Mouse (Mus musculus) ES-E14 (cell line): Measurements from ENCODE around the gene Wdhd1. TPM values are rescaled to one million over a fixed set of nuclear protein-coding genes. Genes with fewer than 3 reads are reported as not detected.
"Not testable (repeated sequence)": the region's sequence is repeated elsewhere in the genome, so short reads cannot be mapped to it uniquely, and the experiment has no call there.

ENCODE experiments used
- DNase-seq: peaks from one replicate; pipeline ENCODE4 v3.0.0-alpha.2; 2013; ENCODE audit warnings: low read depth, low spot score
- H3K27ac ChIP-seq: 2 replicates; pipeline ENCODE4 v1.5.1; 2012; ENCODE audit warnings: low read depth, mild to moderate bottlenecking, low read length, moderate library complexity, mixed read lengths; ENCODE audit not compliant: poor library complexity, insufficient read depth, severe bottlenecking
- H3K36me3 ChIP-seq: 2 replicates; pipeline ENCODE4 v1.6.1; 2012; ENCODE audit warnings: mild to moderate bottlenecking, low read length, moderate library complexity, mixed read lengths; ENCODE audit not compliant: control insufficient read depth, poor library complexity, insufficient read depth, severe bottlenecking
- H3K4me1 ChIP-seq, 2 experiments: fragments of 150-350 bp in 1 of 2; sonication (generic) in 1 of 2; 2 replicates each; pipeline ENCODE4 v1.6.1; 2012; ENCODE audit warnings: low read length in 2 of 2, mild to moderate bottlenecking in 1 of 2, mixed read lengths in 1 of 2; ENCODE audit not compliant: control insufficient read depth in 2 of 2, insufficient read depth in 2 of 2, poor library complexity in 1 of 2
- H3K4me3 ChIP-seq, 2 experiments: fragments of 150-350 bp in 1 of 2; sonication (generic) in 1 of 2; 2 replicates each; pipeline ENCODE4 v1.5.1; 2012; ENCODE audit warnings: low read length in 2 of 2, low read depth in 1 of 2, mild to moderate bottlenecking in 1 of 2, mixed read lengths in 1 of 2; ENCODE audit not compliant: insufficient read depth in 1 of 2, poor library complexity in 1 of 2, severe bottlenecking in 1 of 2
- H3K9ac ChIP-seq: 2 replicates; pipeline ENCODE4 v1.6.1; 2012; ENCODE audit warnings: low read depth, mild to moderate bottlenecking, low read length, mixed read lengths; ENCODE audit not compliant: poor library complexity, insufficient read depth, severe bottlenecking
- H3K9me3 ChIP-seq: fragments of 150-350 bp; sonication (generic); 2 replicates; pipeline ENCODE4 v1.6.1; 2012; ENCODE audit warnings: low read depth, mild to moderate bottlenecking, low read length; ENCODE audit not compliant: control insufficient read depth, insufficient read depth
- CHD2 ChIP-seq: IDR thresholded peaks from 2 replicates; pipeline ENCODE4 v1.6.1; 2014; ENCODE audit warnings: mild to moderate bottlenecking, low read depth, low read length, inconsistent platforms
- HCFC1 ChIP-seq: IDR thresholded peaks from 2 replicates; pipeline ENCODE4 v1.6.1; 2012; ENCODE audit warnings: low read length, inconsistent platforms, borderline replicate concordance; ENCODE audit not compliant: insufficient read depth
- MAFK ChIP-seq: IDR thresholded peaks from 2 replicates; pipeline ENCODE4 v1.6.1; 2014; ENCODE audit warnings: mild to moderate bottlenecking, low read depth, low read length, inconsistent platforms; ENCODE audit not compliant: insufficient read depth
- ZC3H11A ChIP-seq: IDR thresholded peaks from 2 replicates; pipeline ENCODE4 v1.6.1; 2012; ENCODE audit warnings: low read depth, mild to moderate bottlenecking, inconsistent platforms, low read length, borderline replicate concordance
- ZNF384 ChIP-seq: IDR thresholded peaks from 2 replicates; pipeline ENCODE4 v1.6.1; 2012; ENCODE audit warnings: low read depth, low read length, inconsistent platforms
- in situ Hi-C, 2 experiments: fragments of 600-800 bp; cut with MboI; formaldehyde crosslinking; loops; one replicate each; pipeline ENCODE4 v1.15.1; 2025; ENCODE audit warnings: low sequenced_read_pairs in 2 of 2, inconsistent platforms in 1 of 2; ENCODE audit not compliant: unreplicated experiment in 2 of 2
- total RNA-seq: library from RNA; depleted of rRNA; stranded (reverse); fragments of 300-350 nt; gene quantifications from 2 replicates; pipeline ENCODE4 v1.2.3, GENCODE M21; 2012; rRNA removed

The Wdhd1 gene
- total RNA-seq = 22.0 and 31.0 TPM in 2 replicates

DNA sequence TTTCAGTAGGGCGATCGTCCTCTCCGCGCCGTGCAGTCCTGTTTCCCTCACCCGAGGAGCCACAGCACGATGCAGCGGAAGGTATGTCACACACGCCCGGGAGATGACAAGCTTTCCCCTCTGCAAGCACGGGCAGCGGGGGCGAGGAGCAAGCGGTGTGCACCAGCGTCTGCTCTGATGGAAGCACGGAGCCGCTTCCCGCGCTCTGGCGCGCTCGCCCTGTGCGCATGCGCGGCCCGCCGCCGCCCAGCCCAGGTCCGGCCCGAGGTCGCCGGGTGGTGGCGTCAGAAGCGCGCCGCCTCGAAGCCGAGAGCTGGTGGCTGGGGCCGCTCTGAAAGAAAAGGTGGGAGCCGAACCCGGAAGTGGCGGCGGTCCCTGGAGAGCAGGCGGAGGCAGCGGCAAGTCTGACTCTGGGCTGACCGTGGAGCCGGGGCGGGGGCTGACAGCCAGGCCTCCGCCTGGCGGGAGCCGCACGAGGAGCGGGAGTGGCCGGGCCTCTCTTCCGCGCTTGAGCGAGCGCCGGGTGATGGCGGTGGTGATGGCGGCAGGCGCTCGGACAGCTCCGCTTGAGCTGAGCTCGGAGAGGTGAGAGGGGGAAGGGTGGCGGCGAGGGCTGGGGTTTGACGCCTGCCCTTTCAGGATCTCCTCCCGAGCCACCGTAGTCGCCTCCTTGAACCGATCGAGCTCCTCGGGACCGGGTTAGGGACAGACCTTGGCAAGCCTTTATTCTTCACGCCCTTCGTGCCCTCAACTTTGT, at the start of gene Wdhd1, which contains the start of gene Socs4:
Gene Wdhd1 (minus strand): TSS at position 221 of the 757 bp plus-strand sequence.
Gene Socs4 (plus strand): TSS at position 295 of the 757 bp plus-strand sequence.
- Histone ChIP-seq H3K9ac (peak within 1 kb of the TSS; percentile 97), H3K9me3 (no peaks in the 10 kb centered on the region), H3K36me3 (peaks cover 2% of the 10 kb centered on the region), H3K27ac (peak within 1 kb of the TSS; percentile 90), H3K4me3 (peak within 1 kb of the TSS; percentile 95 to 97), H3K4me1 (no peaks in the 10 kb centered on the region; a peak in 2 of 4 replicates)
- peak; percentile 83 for DNase-seq
- peak; percentile 67 for TF ChIP-seq HCFC1
- no peak for TF ChIP-seq ZNF384
- no peak for TF ChIP-seq CHD2
- in situ Hi-C loops = no loop called here

DNA sequence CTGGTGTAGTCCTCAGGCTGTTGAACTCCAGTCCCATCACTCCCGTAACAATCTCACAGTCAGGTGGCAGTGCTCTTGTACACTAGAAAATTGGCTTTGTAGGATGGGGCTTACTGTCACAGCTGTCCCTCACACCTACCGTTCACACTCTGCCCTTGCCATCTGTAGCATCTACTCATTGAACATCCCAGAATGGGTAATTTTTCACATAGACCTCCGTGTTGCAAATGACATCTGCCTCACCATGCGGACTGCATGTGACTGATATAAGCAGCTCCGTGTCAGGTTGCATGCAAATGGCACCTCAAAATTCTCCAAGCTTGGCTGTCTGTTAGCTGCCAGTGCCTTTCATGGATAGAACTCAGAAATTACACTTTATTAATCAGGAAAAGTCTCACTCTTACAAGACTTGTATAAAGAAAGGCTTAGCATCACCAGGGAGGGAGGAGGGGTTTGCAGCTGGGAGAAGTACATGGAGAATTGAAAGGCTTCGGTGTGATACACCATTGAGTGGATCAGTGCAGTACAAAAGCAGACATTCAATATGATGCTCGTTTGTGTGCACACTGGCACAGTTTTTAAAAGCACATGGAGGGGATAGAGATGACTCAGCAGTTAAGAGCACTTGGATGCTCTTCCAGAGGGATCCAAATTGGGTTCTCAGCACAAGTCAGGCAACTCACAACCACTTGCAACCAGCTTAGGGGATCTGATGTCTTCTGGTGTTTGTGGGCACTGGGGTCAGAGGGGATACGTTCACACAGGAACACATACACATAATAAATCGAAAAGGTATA, 49.5 kb upstream of the Wdhd1 start:
- no peaks in the 10 kb centered on the region for H3K9me3 ChIP-seq
- TF ChIP-seq MAFK = peak; percentile 65; the same call in 1 of the 2 replicates
- TF ChIP-seq ZC3H11A = no peak
- 0 out of 4 replicates have a peak, but pooled peaks cover 0 to 2% of the 10 kb centered on the region in 2 experiments for H3K4me1 ChIP-seq
- no peak for DNase-seq
- H3K4me3 ChIP-seq = no peak overlapping the region
- H3K36me3 ChIP-seq = no peaks in the 10 kb centered on the region; the same call in 1 of the 2 replicates
- no peak overlapping the region for H3K27ac ChIP-seq
- in situ Hi-C loops = no loop called here
- H3K9ac ChIP-seq = no peak overlapping the region

DNA sequence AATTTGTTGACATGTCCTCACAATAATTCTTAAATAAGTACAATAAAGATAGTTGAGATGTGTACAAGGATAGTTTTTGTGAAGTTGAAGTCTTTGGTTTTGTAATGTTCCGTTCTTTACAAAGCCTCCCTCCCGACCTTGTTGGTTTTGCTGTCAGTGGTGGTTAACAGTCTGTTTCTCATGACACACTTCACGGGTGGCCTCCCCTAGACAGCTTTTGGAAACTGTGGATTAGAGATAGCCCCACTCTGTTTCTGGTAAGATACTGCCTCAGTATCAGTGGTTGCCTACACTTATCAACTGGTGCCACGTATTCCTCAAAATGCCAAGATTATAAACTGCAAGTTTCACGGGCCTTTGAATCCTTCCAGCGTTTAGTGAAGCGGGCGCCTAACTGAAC, 44.9 kb upstream of the Wdhd1 start:
- H3K9ac ChIP-seq, in situ Hi-C loops, DNase-seq, H3K4me3 ChIP-seq, H3K4me1 ChIP-seq, H3K27ac ChIP-seq, H3K9me3 ChIP-seq, H3K36me3 ChIP-seq: not testable (repeated sequence)

DNA sequence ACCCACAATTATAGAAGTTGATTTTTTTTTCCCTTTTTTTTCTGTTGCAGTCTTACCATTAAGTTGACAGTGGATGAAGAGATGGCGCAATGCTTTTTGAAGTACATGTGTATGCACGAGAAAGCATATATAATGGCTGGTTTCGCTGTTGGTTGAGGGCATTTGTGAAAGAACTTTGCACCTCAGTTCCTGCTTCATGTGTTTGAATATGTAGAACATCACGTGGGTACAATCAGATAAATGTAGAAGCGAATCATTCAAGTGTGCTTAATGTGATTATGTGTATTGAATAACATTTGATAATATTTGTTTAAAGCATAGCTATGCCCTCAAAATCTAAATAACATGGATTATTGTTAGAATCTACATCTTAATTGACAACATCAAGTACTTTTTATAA, 42.7 kb upstream of the Wdhd1 start:
- in situ Hi-C loops = no loop called here
- DNase-seq = no peak

More for the DNA sequence above, 42.7 kb upstream of the Wdhd1 start:
- H3K4me3 ChIP-seq = no peak overlapping the region
- no peak overlapping the region for H3K9ac ChIP-seq
- H3K36me3 ChIP-seq = peaks cover 11% of the 10 kb centered on the region
- TF ChIP-seq HCFC1 (no peak), ZNF384 (no peak), MAFK (no peak), ZC3H11A (no peak), CHD2 (no peak)
- H3K27ac ChIP-seq = no peak overlapping the region
- H3K4me1 ChIP-seq = no peaks in the 10 kb centered on the region
- H3K9me3 ChIP-seq = no peaks in the 10 kb centered on the region
